Mouse (Mus musculus) myocyte (in vitro differentiated cells): ENCODE results near the gene Bbs9. TPM values are rescaled to one million over a fixed set of nuclear protein-coding genes. Genes with fewer than 3 reads are reported as not detected.

Source experiments
- H3K27me3 ChIP-seq: one replicate; pipeline ENCODE4 v1.6.1; 2011; ENCODE audit not compliant: control insufficient read depth, insufficient read depth, insufficient read length
- H3K36me3 ChIP-seq: one replicate; pipeline ENCODE4 v1.6.1; 2011; ENCODE audit not compliant: control insufficient read depth, insufficient read depth
- H3K4me2 ChIP-seq: one replicate; pipeline ENCODE4 v1.6.1; 2011; ENCODE audit warnings: low read depth, control low read depth
- H3K4me3 ChIP-seq: one replicate; pipeline ENCODE4 v1.5.1; 2011; ENCODE audit warnings: mild to moderate bottlenecking, control low read depth, moderate library complexity
- H3K79me2 ChIP-seq: one replicate; pipeline ENCODE4 v1.6.1; 2011; ENCODE audit not compliant: control insufficient read depth, insufficient read depth
- H3ac ChIP-seq: one replicate; pipeline ENCODE4 v1.6.1; 2011; ENCODE audit not compliant: control insufficient read depth, insufficient read length
- CEBPB ChIP-seq: IDR thresholded peaks from 2 replicates; pipeline ENCODE4 v1.6.1; 2011; ENCODE audit warnings: mild to moderate bottlenecking, moderate library complexity; ENCODE audit not compliant: poor library complexity, insufficient read depth, severe bottlenecking
- E2F4 ChIP-seq: IDR thresholded peaks from one replicate; pipeline ENCODE4 v1.6.1; 2011; ENCODE audit warnings: mild to moderate bottlenecking, control low read depth, moderate library complexity; ENCODE audit not compliant: insufficient read depth
- MAX ChIP-seq: IDR thresholded peaks from one replicate; pipeline ENCODE4 v1.6.1; 2011; ENCODE audit warnings: low read depth, mild to moderate bottlenecking, control low read depth
- MYOD1 ChIP-seq, 3 experiments: IDR thresholded peaks; one replicate each; pipeline ENCODE4 v1.6.1; 2011; ENCODE audit warnings: control low read depth in 2 of 3, low read depth in 2 of 3, mild to moderate bottlenecking in 2 of 3, moderate library complexity in 1 of 3; ENCODE audit not compliant: insufficient read length in 2 of 3, control insufficient read depth in 1 of 3
- MYOG ChIP-seq, 3 experiments: IDR thresholded peaks; one replicate each; pipeline ENCODE4 v1.6.1; 2011; ENCODE audit warnings: control low read depth in 2 of 3, low read depth in 2 of 3, mild to moderate bottlenecking in 2 of 3; ENCODE audit not compliant: insufficient read length in 2 of 3, control insufficient read depth in 1 of 3, insufficient read depth in 1 of 3
- POLR2A ChIP-seq: IDR thresholded peaks from one replicate; pipeline ENCODE4 v1.6.1; 2011; ENCODE audit warnings: low read depth, mild to moderate bottlenecking, control low read depth, moderate library complexity; ENCODE audit not compliant: insufficient read length
- POLR2AphosphoS2 ChIP-seq: IDR thresholded peaks from one replicate; pipeline ENCODE4 v1.6.1; 2011; ENCODE audit warnings: low read depth, control low read depth; ENCODE audit not compliant: insufficient read length
- REST ChIP-seq: IDR thresholded peaks from one replicate; pipeline ENCODE4 v1.6.1; 2011; ENCODE audit warnings: mild to moderate bottlenecking, control low read depth, moderate library complexity; ENCODE audit not compliant: insufficient read depth, insufficient read length
- SRF ChIP-seq: IDR thresholded peaks from one replicate; pipeline ENCODE4 v1.6.1; 2011; ENCODE audit warnings: low read depth; ENCODE audit not compliant: control insufficient read depth, insufficient read length
- TCF12 ChIP-seq: IDR thresholded peaks from one replicate; pipeline ENCODE4 v1.6.1; 2011; ENCODE audit warnings: mild to moderate bottlenecking, control low read depth; ENCODE audit not compliant: poor library complexity, insufficient read depth, severe bottlenecking
- TCF3 ChIP-seq: IDR thresholded peaks from one replicate; pipeline ENCODE4 v1.6.1; 2011; ENCODE audit warnings: low read depth, control low read depth; ENCODE audit not compliant: insufficient read length
- USF1 ChIP-seq: IDR thresholded peaks from one replicate; pipeline ENCODE4 v1.6.1; 2011; ENCODE audit warnings: low read depth, mild to moderate bottlenecking, control low read depth, moderate library complexity
- polyA plus RNA-seq: library from polyadenylated mRNA; unstranded; fragments of >200 nt; fragmentation: generic; extraction: Trizol; gene quantifications from one replicate; pipeline ENCODE4 v1.2.1, GENCODE M21; 2012; ENCODE audit warnings: missing spikeins

Bbs9 gene
- polyA plus RNA-seq, 1 experiment = 3.6 TPM

DNA sequence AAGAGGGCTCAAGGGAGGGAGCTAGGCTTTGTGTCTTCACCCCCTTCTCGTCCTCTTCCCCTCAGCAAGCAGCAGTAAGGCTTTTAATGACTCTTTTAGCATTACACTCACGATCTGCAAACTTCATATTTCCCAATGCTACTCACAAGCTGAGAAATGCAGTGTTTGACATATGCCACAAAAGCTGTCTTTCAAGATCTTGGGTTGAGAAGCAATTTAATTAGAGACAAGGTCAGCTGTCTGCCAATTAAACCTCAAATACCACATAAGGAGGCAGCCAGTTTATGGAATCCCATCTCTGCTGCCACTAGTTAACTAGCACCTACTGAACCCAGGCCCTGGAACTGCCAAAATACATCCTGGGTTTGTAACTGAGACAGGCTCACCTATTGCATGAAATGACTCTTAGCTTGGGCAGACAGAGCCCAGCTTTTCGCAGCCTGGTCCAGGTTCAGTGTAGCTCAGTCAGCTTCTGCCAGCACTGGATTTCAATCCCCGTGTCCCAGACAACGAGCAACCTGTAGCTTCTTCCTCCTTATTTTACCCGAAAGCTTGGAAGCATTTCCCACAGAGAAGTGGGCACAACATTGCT, 278.7 kb downstream of the Bbs9 start:
- Histone ChIP-seq H3K79me2 (no peaks in the 10 kb centered on the region), H3K36me3 (no peaks in the 10 kb centered on the region), H3K27me3 (no peaks in the 10 kb centered on the region), H3K4me3 (no peak overlapping the region), H3K4me2 (no peak overlapping the region), H3ac (no peak overlapping the region)
- no peak for TF ChIP-seq USF1
- TF ChIP-seq E2F4 = no peak
- no peak for TF ChIP-seq MYOD1 (IDR thresholded peaks at IDR 0.05; ENCODE audit: control insufficient read depth in 1 of 3, insufficient read length in 2 of 3, low read depth in 2 of 3)
- TF ChIP-seq TCF3 = no peak
- no peak for TF ChIP-seq POLR2AphosphoS2
- TF ChIP-seq MAX = no peak
- TF ChIP-seq REST = no peak
- no peak for TF ChIP-seq SRF
- no peak for TF ChIP-seq TCF12
- no peak for TF ChIP-seq MYOG (IDR thresholded peaks at IDR 0.05; ENCODE audit: control insufficient read depth in 1 of 3, insufficient read depth in 1 of 3, insufficient read length in 2 of 3, low read depth in 2 of 3)
- no peak for TF ChIP-seq POLR2A
- no peak for TF ChIP-seq CEBPB

DNA sequence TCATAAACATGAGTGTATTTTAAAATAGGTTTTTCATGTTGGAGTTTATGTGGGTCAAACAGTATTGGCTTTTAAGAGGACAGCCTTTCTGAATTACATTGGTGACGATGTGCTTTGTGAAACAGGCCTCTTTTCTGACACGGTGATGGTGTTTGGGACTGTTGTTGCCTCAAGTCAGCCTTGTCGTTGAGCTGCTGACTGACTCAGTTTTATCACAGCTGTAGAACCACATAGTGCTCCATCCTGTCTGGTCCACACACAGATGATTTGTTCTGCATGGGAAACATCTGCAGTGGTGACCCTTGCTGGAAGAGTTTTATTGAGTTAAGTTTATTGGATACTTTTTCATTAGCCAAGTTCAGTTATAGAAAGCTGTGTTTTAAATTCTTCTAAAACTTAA, 283.0 kb downstream of the Bbs9 start:
- Histone ChIP-seq H3ac (no peak overlapping the region), H3K4me2 (no peak overlapping the region), H3K4me3 (no peak overlapping the region), H3K79me2 (no peaks in the 10 kb centered on the region), H3K27me3 (no peaks in the 10 kb centered on the region), H3K36me3 (no peaks in the 10 kb centered on the region)
- TF ChIP-seq SRF (no peak), USF1 (no peak), TCF3 (no peak), POLR2AphosphoS2 (no peak), TCF12 (no peak), E2F4 (no peak), REST (no peak), POLR2A (no peak), CEBPB (no peak), MYOG (IDR thresholded peaks at IDR 0.05; ENCODE audit: control insufficient read depth in 1 of 3, insufficient read depth in 1 of 3, insufficient read length in 2 of 3, low read depth in 2 of 3) (no peak), MAX (no peak), MYOD1 (IDR thresholded peaks at IDR 0.05; ENCODE audit: control insufficient read depth in 1 of 3, insufficient read length in 2 of 3, low read depth in 2 of 3) (no peak)

DNA sequence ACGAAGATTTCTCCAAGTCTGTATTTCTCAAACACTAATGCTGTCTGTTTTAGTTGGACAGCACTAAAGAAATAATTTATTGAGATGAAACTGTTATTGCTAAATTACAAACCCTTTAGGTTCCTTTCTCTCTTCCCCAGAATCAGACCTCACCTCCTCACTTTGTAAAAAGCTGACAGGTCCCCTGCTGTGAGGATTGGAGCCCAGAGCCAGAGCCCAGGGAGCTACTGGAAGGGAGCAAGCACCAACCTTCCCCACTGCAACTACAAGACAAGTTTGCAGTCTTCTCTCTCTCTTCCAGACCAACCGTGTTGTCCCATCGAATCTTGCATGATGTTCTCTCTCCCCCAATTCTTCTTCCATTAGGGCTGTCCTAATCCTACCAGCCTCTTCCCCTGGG, 283.7 kb downstream of the Bbs9 start:
- Histone ChIP-seq H3K27me3 (no peaks in the 10 kb centered on the region), H3ac (no peak overlapping the region), H3K36me3 (no peaks in the 10 kb centered on the region), H3K4me2 (no peak overlapping the region), H3K79me2 (no peaks in the 10 kb centered on the region), H3K4me3 (no peak overlapping the region)
- TF ChIP-seq POLR2A (no peak), MAX (no peak), MYOD1 (IDR thresholded peaks at IDR 0.05; ENCODE audit: control insufficient read depth in 1 of 3, insufficient read length in 2 of 3, low read depth in 2 of 3) (no peak), POLR2AphosphoS2 (no peak), REST (no peak), TCF3 (no peak), SRF (no peak), MYOG (IDR thresholded peaks at IDR 0.05; ENCODE audit: control insufficient read depth in 1 of 3, insufficient read depth in 1 of 3, insufficient read length in 2 of 3, low read depth in 2 of 3) (no peak), TCF12 (no peak), USF1 (no peak), CEBPB (no peak), E2F4 (no peak)

DNA sequence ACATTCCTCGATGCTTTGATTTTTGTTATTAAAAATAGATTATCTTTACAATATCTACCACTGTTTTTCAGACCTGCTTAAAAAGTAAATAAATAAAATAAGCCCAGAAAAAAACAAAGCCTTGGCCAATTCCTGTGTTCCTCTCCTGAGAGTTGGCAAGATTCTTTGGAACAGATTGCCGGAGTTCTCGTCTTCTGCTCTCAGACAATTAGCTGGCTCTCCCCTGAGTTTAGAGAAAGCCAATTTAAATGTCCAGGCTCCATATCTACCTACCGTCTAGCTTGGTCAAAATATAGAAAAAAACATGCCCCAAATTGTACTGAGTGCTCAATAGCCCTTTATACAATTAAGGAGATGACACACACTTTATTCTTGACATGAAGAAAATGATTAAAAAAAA, 284.9 kb downstream of the Bbs9 start:
- H3K79me2 ChIP-seq = no peaks in the 10 kb centered on the region
- no peak overlapping the region for H3K4me2 ChIP-seq
- no peaks in the 10 kb centered on the region for H3K27me3 ChIP-seq
- H3K36me3 ChIP-seq = no peaks in the 10 kb centered on the region
- TF ChIP-seq MYOD1 (IDR thresholded peaks at IDR 0.05; ENCODE audit: control insufficient read depth in 1 of 3, insufficient read length in 2 of 3, low read depth in 2 of 3) = no peak
- TF ChIP-seq POLR2A = no peak
- TF ChIP-seq CEBPB = no peak
- no peak for TF ChIP-seq TCF12
- no peak for TF ChIP-seq SRF
- no peak for TF ChIP-seq MYOG (IDR thresholded peaks at IDR 0.05; ENCODE audit: control insufficient read depth in 1 of 3, insufficient read depth in 1 of 3, insufficient read length in 2 of 3, low read depth in 2 of 3)
- TF ChIP-seq TCF3 = no peak
- no peak for TF ChIP-seq POLR2AphosphoS2
- no peak for TF ChIP-seq E2F4
- no peak overlapping the region for H3K4me3 ChIP-seq
- H3ac ChIP-seq = no peak overlapping the region

DNA sequence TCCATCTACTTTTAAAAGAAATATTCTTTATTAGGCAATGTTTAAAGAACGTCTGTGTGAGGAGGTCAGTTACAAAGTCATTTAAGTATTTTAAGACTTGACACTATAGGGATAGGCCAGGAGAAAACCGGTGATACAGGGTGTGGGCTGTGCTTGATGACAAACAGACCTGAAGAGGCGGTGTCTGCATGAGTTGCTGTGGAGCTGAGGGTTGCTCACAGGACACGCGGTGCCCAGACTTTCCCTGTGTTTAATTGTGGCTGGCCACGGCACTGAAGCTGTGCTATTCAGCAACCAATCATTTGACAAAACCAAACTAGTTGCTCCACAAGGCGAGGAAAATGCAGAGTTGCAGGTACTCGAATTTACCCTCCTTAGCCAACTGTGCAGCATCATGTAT, 286.0 kb downstream of the Bbs9 start:
- Histone ChIP-seq H3K4me3 (no peak overlapping the region), H3K79me2 (no peaks in the 10 kb centered on the region), H3K36me3 (no peaks in the 10 kb centered on the region), H3K27me3 (no peaks in the 10 kb centered on the region), H3ac (no peak overlapping the region), H3K4me2 (no peak overlapping the region)
- no peak for TF ChIP-seq E2F4
- no peak for TF ChIP-seq MYOD1 (IDR thresholded peaks at IDR 0.05; ENCODE audit: control insufficient read depth in 1 of 3, insufficient read length in 2 of 3, low read depth in 2 of 3)
- TF ChIP-seq TCF12 = no peak
- no peak for TF ChIP-seq CEBPB
- no peak for TF ChIP-seq POLR2A
- TF ChIP-seq POLR2AphosphoS2 = no peak
- TF ChIP-seq SRF = no peak
- no peak for TF ChIP-seq MAX
